Mouse (Mus musculus): ENCODE measurements around the gene Pdcd5.
A peak's percentile ranks its signal among the peaks of the same experiment; 100 is the strongest.

Gene Pdcd5

DNA sequence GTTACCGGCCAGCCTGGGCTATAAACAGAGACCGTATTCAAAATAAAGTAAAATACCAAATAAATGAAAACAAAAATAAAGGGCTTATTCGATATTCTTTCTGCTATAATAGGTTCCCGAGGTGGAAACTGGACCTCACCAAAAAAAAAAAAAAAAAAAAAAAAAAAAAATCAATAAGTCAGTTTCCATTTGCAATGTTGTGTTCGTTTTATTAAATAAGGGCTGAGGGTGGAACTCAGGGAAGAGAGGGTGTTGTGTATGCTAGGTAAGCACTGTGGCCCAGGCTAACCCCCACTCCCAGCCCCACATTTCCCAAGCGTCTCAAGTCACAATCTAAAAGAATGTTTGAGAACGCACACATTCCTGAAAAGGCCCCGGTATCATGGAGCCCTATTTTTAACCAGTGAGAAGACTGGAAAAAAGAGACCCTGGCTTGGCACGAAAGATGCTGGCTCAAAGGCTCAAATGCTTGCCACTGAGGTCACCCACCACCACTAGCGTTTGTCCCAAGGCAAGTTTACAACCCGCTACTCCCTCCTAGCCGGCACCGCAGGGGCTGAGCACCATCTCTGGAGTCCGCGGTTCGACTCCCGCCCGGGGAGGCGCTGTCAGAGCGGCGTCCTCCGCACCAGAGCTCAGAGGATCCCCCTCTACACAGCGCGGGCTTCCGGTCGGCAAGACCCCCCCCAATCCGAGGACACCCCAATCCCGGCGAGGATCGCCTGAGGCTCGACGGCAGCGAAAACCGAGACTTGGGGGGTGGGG, 822 bp downstream of the Pdcd5 start:
- peak; percentile 36 for DNase-seq (ENCODE audit: low spot score)

- DNase-seq (ENCODE audit: low spot score), result no peak
These were observed 7.2 kb downstream of the Pdcd5 start for GRCm38 (mm10) chr7:35640072-35640471.

GRCm38 (mm10) chr7:35636874-35637273, 10.4 kb downstream of the Pdcd5 start:
- no peak for DNase-seq (ENCODE audit: low spot score)

DNA sequence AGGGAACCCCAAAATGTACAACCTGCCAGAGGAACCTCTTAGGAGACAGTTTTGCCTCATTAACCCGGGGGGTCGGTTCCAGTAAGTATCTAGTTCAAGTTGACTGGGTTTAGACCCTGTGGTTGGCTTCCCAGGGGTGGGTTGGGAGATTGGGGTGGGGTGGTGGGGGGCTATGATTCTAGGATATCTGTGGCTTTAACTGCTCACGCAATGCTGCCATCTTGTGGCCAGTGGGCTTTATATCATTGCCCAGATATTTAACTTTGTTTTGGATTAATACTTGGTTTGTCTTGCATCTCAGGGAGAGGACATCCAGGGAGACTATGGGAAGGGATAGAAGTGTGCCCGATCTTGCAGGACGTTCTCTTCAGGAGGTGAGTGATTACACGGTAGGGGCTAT, 11.1 kb downstream of the Pdcd5 start:
- DNase-seq (ENCODE audit: low spot score), result no peak

DNA sequence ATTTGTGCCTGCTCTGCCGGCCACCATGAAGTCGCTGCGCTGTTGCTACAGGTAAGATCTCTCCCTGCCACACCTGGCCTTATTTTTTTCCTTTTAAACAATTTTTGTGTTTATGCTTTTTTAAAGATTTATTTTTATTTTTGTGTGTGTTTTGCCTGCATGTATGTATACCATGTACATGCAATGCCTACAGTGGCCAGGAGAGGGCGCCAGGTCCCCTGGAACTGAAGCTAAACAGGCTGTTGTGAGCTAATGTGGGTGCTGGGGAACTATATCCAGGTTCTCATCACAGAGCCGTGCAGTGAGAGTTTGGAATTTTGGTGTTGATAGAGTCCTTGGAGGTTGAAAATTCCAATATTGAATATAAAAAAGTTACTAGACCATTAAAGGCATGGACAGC, 18.8 kb downstream of the Pdcd5 start:
- no peak for DNase-seq (ENCODE audit: low spot score)

- no peak for DNase-seq (ENCODE audit: low spot score)
These were observed 19.9 kb downstream of the Pdcd5 start for GRCm38 (mm10) chr7:35627371-35627770.

GRCm38 (mm10) chr7:35626038-35626437, 21.3 kb downstream of the Pdcd5 start:
- DNase-seq (ENCODE audit: low spot score), result no peak

DNA sequence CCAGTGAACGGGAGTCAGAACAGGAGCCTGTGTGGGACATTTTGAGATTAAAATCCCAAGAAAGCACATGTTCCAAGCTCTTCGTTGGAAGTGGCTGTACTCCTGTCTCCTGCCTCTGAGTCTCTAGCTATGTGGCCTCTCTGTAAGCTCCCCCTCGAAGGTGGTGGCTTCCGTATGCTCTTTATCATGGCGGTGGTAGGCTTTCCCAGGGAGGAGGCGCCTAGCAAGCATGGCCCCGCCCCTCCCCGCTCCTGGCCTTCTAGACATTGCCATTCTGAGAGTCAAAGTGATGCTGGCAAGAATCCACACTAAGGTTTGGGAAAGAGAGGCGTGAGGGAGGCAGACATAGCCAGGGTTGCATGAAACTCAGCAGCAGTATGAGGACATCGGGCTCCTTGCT, 24.7 kb downstream of the Pdcd5 start:
- no peak for DNase-seq (ENCODE audit: low spot score)

GRCm38 (mm10) chr7:35617513-35617912, 29.8 kb downstream of the Pdcd5 start:
- DNase-seq (ENCODE audit: low spot score), result no peak

- no peak for DNase-seq (ENCODE audit: low spot score)
These were observed 38.1 kb downstream of the Pdcd5 start for GRCm38 (mm10) chr7:35609245-35609644.

GRCm38 (mm10) chr7:35606816-35607215, 40.5 kb downstream of the Pdcd5 start:
- DNase-seq (ENCODE audit: low spot score), result no peak

GRCm38 (mm10) chr7:35602766-35603165, 44.6 kb downstream of the Pdcd5 start:
- no peak for DNase-seq (ENCODE audit: low spot score)

GRCm38 (mm10) chr7:35601106-35601505, 46.2 kb downstream of the Pdcd5 start:
- DNase-seq (ENCODE audit: low spot score), result no peak

- no peak for DNase-seq (ENCODE audit: low spot score)
These were observed 47.3 kb downstream of the Pdcd5 start for GRCm38 (mm10) chr7:35600031-35600430.

DNA sequence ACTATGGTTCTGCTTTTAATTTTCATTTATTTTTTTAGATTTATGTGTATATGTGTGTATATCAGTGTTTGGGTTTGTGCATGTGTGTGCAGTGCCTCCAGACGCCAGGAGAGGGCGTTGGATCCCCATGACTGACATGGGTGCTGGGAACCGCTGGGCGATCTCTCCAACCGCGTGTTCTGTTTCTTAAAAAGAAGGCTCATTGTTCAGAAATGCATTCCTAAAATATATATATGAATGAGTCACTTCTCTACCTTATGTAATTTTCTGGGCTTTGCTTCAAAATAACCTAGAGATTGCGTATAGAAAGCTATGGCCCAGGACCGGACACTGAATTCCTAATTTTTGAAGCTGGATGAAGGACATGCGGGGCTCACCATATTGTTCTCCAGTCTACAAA, 47.8 kb downstream of the Pdcd5 start:
- DNase-seq (ENCODE audit: low spot score), result no peak

DNA sequence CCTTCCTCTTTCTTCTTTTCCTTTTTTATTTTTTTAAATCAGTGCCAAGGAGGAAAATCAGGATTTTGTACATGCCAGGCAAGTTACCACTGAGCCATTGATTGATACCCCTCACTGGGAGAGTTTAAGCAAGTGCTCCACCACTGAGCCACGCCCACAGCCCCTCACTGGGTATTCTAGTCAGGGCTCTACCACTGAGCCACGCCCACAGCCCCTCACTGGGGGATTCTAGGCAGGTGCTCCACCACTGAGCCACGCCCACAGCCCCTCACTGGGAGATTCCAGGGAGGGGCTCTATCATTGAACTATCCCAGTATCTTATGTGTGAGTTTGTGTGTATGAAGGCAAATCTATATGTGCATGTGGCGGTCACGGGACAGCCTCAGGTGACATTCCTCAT, 53.0 kb downstream of the Pdcd5 start:
- no peak for DNase-seq (ENCODE audit: low spot score)
